ENCODE assay signal across 11 mouse cellular contexts in the genomic region with DNA sequence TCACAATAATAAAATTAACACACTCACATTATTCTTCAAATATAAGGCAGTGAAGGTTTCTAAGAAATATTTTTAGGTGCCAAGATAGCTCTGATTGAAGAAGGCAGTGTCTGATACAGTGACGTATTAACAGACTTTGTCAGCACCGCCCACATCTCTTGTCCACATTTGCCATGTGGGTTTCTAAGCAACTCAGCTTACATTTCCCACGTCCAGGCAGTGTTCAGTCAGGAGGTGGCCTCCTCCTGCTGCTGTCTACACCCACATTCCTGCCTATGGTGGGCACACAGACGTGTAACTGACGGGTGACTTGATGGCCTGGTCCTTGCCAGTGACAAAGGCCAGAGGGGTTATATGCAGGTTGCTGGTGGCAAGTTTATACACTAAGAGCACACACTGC.
A peak's percentile ranks its signal among the peaks of the same experiment; 100 is the strongest.
DNase-seq lines count a peak whose midpoint lies in the region; ATAC-seq and TF ChIP-seq lines count a peak whose summit lies in the region.
"Had no signal": no experiment of that assay in that cellular context is flagged by ENCODE, and none has a peak within 500 bp of the region (broad histone marks: within the 10 kb centered on the region; RNA-seq: fewer than 3 reads in every experiment).

No protein-coding gene starts in this region.

- ATAC-seq in midbrain, embryonic 13.5 days, result no peak
- ATAC-seq in midbrain, embryonic 11.5 days (ENCODE audit: low FRiP score), result no peak
- peak; percentile 57 for ATAC-seq in stomach, postnatal 0 days (ENCODE audit: low FRiP score, low TSS enrichment)

- no peak for TF ChIP-seq CTCF in stomach, postnatal 0 days (IDR thresholded peaks at IDR 0.05; ENCODE audit: low read depth)

- no peak overlapping the region for H3K4me3 ChIP-seq in midbrain, embryonic 13.5 days (replicated peaks)
- no peak overlapping the region for H3K4me3 ChIP-seq in midbrain, embryonic 11.5 days (ENCODE audit: low read depth, low read length)
- H3K4me3 ChIP-seq in stomach, postnatal 0 days (ENCODE audit: low read depth, low read length), result no peak overlapping the region
- H3K4me3 ChIP-seq in hindbrain, embryonic 10.5 days, result no peak overlapping the region
- H3K4me3 ChIP-seq: heart, embryonic 12.5 days had no signal

- H3K4me1 ChIP-seq in midbrain, embryonic 13.5 days (replicated peaks), result no peaks in the 10 kb centered on the region
- H3K4me1 ChIP-seq in midbrain, embryonic 11.5 days (ENCODE audit: control insufficient read depth, insufficient read depth, low read length), result no peaks in the 10 kb centered on the region
- H3K4me1 ChIP-seq in stomach, postnatal 0 days (replicated peaks; ENCODE audit: control insufficient read depth, insufficient read depth), result no peaks in the 10 kb centered on the region
- H3K4me1 ChIP-seq in hindbrain, embryonic 10.5 days (replicated peaks), result no peaks in the 10 kb centered on the region

- H3K36me3 ChIP-seq in midbrain, embryonic 13.5 days, result peaks cover 16% of the 10 kb centered on the region
- no peaks in the 10 kb centered on the region for H3K36me3 ChIP-seq in midbrain, embryonic 11.5 days (ENCODE audit: control insufficient read depth, insufficient read depth, low read length)
- no peaks in the 10 kb centered on the region for H3K36me3 ChIP-seq in stomach, postnatal 0 days (ENCODE audit: control insufficient read depth, insufficient read depth, low read length)
- peaks cover 34% of the 10 kb centered on the region for H3K36me3 ChIP-seq in hindbrain, embryonic 10.5 days

- no peak for TF ChIP-seq EP300 in stomach, postnatal 0 days (optimal IDR thresholded peaks at IDR 0.05)

- peak; percentile 66 to 71 for DNase-seq in frontal cortex, adult 2 months (ENCODE audit: extremely low spot score in 1 of 2, low spot score in 1 of 2)
- no peak for DNase-seq in frontal cortex, postnatal 14 days (ENCODE audit: low spot score in 2 of 2)
- DNase-seq in midbrain, embryonic 11.5 days (ENCODE audit: low spot score, missing footprints), result no peak
- DNase-seq in layer of hippocampus, adult 8-10 months (ENCODE audit: low spot score in 2 of 2), result peak; percentile 57 to 65
- DNase-seq in stomach, postnatal 0 days (ENCODE audit: low spot score), result peak; percentile 19
- no peak for DNase-seq in adrenal gland, adult 18-20 months (ENCODE audit: low spot score in 2 of 2)
- no peak for DNase-seq in hindbrain, embryonic 10.5 days (ENCODE audit: low spot score)
- DNase-seq: cerebellum, adult 2 months had no signal

- H3K9ac ChIP-seq in midbrain, embryonic 13.5 days (replicated peaks), result no peak overlapping the region
- H3K9ac ChIP-seq in midbrain, embryonic 11.5 days (ENCODE audit: low read length), result no peak overlapping the region
- no peak overlapping the region for H3K9ac ChIP-seq in stomach, postnatal 0 days (ENCODE audit: low read length)
- H3K9ac ChIP-seq: heart, embryonic 12.5 days had no signal

- no peaks in the 10 kb centered on the region for H3K9me3 ChIP-seq in midbrain, embryonic 13.5 days
- H3K9me3 ChIP-seq in midbrain, embryonic 11.5 days (ENCODE audit: control insufficient read depth, low read length), result no peaks in the 10 kb centered on the region
- H3K9me3 ChIP-seq in stomach, postnatal 0 days (ENCODE audit: control insufficient read depth, low read length), result no peaks in the 10 kb centered on the region
- no peaks in the 10 kb centered on the region for H3K9me3 ChIP-seq in hindbrain, embryonic 10.5 days
- H3K9me3 ChIP-seq: heart, embryonic 12.5 days had no signal

- H3K27me3 ChIP-seq in midbrain, embryonic 13.5 days, result no peaks in the 10 kb centered on the region
- no peaks in the 10 kb centered on the region for H3K27me3 ChIP-seq in midbrain, embryonic 11.5 days (ENCODE audit: control insufficient read depth, insufficient read depth, low read length)
- H3K27me3 ChIP-seq in stomach, postnatal 0 days (ENCODE audit: control insufficient read depth, insufficient read depth, low read length), result no peaks in the 10 kb centered on the region
- no peaks in the 10 kb centered on the region for H3K27me3 ChIP-seq in hindbrain, embryonic 10.5 days (ENCODE audit: insufficient read depth, poor library complexity, severe bottlenecking)
- H3K27me3 ChIP-seq: heart, embryonic 12.5 days had no signal

- peak overlapping the region; percentile 30; the same call in 1 of the 2 replicates for H3K27ac ChIP-seq in midbrain, embryonic 13.5 days
- H3K27ac ChIP-seq in midbrain, embryonic 11.5 days (ENCODE audit: low read depth, low read length), result no peak overlapping the region
- peak overlapping the region; percentile 65 for H3K27ac ChIP-seq in stomach, postnatal 0 days (replicated peaks)
- no peak overlapping the region for H3K27ac ChIP-seq in hindbrain, embryonic 10.5 days
- H3K27ac ChIP-seq: macrophage had no signal

- WGBS in midbrain, embryonic 13.5 days, result 68% methylated on average over 5 of the region's 5 CpGs
- WGBS in midbrain, embryonic 11.5 days, result 76% methylated on average over 5 of the region's 5 CpGs
- 42% methylated on average over 5 of the region's 5 CpGs for WGBS in stomach, postnatal 0 days
- WGBS in hindbrain, embryonic 10.5 days, result 73% methylated on average over 5 of the region's 5 CpGs

- H3K4me2 ChIP-seq in midbrain, embryonic 13.5 days (replicated peaks), result no peak overlapping the region
- H3K4me2 ChIP-seq in midbrain, embryonic 11.5 days, result no peak overlapping the region
- H3K4me2 ChIP-seq in stomach, postnatal 0 days (replicated peaks; ENCODE audit: low read depth), result no peak overlapping the region
- H3K4me2 ChIP-seq: heart, embryonic 12.5 days had no signal

Comparison
In these comparisons a context has a peak if more than half of its experiments do, and no peak if none do; other contexts are left out.
1. DNase-seq: peak in frontal cortex, adult 2 months (2 of 2), layer of hippocampus, adult 8-10 months (2 of 2) and stomach, postnatal 0 days (single experiment); none in frontal cortex, postnatal 14 days (0 of 2), midbrain, embryonic 11.5 days (single experiment), adrenal gland, adult 18-20 months (0 of 2) and hindbrain, embryonic 10.5 days (single experiment).
2. H3K27ac ChIP-seq: peak in midbrain, embryonic 13.5 days (single experiment) and stomach, postnatal 0 days (single experiment); none in midbrain, embryonic 11.5 days (single experiment) and hindbrain, embryonic 10.5 days (single experiment).